Mouse (Mus musculus): ENCODE measurements at regions not wholly inside any gene's neighbourhood (a gene's known extent, or its start where the extent isn't known, plus 50 kb on each side); places are given as distances from the start of the nearest gene placed in this dataset.

DNA sequence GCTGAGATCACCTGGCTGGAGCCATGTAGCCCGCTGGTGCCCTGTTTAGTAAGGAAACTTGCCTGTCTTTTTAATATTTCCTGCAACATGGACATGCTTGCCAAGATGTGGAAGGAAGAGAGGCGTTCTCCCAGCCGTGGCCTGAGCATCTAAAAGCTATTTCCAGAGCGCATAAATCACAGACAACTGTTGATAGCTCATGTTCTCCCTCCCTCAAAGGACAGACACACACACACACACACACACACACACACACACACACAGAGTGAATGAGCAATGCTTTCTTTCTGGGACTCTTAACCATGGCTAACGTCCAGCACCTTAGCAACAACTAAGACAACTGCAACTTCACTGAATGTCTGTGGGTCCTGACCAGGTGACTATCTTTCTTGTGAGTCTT, 77.3 kb upstream of the Spata13 start:
- TF ChIP-seq POLR2A (IDR thresholded peaks at IDR 0.05; ENCODE audit: borderline replicate concordance, insufficient read depth, low read length) (no peak), CTCF (IDR thresholded peaks at IDR 0.05; ENCODE audit: borderline replicate concordance, insufficient read depth, low read depth, low read length) (no peak)

All from cerebellum, adult 2 months (tissue).